Mouse (Mus musculus) adrenal gland, postnatal 25 days (tissue): Measurements from ENCODE around the gene Aph1a. TPM values are rescaled to one million over a fixed set of nuclear protein-coding genes. Genes with fewer than 3 reads are reported as not detected.
"Not testable (repeated sequence)": the region's sequence is repeated elsewhere in the genome, so short reads cannot be mapped to it uniquely, and the experiment has no call there.

Source experiments
- DNase-seq: peaks from one replicate; pipeline ENCODE4 v3.0.0; 2021; ENCODE audit warnings: mixed read lengths
- total RNA-seq: library from RNA; stranded (reverse); gene quantifications from 2 replicates; pipeline ENCODE4 v1.2.3, GENCODE M21; 2021

Aph1a gene
- total RNA-seq, 1 experiment from 2014 or later = 145 TPM

DNA sequence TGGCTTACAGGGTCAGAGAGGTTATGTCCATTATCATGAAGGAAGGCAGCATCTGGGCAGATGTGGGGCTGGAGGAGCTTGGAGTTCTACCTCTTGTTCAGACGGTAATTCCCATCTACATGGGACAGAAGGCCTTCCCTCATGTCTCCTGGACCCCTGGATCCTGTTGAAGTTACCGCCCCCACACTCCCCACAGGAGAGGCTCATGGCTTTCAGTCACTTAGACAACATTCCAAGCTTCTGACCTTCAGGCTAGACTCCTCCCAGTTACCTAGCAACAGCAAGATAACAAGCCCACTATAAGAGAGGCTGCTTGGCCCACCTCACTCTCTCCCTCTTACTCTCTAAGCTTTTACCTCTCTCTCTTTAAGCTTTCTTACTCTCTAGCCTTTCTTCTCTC is 26.8 kb downstream of the Aph1a start:
- DNase-seq = not testable (repeated sequence)

DNA sequence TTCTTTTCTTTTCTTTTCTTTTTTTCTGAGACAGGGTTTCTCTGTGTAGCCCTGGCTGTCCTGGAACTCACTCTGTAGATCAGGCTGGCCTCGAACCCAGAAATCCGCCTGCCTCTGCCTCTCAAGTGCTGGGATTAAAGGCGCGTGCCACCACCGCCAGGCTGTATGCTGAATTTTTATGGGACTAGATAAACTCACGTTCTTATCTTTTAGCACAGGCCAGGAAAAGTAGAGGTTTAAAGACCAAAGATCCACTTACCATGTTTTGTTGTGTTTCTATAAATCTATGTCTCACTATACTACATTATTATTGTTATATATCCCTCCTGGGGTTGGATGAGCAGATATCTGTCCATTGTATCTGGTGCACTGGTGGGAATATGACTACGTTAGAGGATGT is 29.7 kb downstream of the Aph1a start:
- DNase-seq = not testable (repeated sequence)

DNA sequence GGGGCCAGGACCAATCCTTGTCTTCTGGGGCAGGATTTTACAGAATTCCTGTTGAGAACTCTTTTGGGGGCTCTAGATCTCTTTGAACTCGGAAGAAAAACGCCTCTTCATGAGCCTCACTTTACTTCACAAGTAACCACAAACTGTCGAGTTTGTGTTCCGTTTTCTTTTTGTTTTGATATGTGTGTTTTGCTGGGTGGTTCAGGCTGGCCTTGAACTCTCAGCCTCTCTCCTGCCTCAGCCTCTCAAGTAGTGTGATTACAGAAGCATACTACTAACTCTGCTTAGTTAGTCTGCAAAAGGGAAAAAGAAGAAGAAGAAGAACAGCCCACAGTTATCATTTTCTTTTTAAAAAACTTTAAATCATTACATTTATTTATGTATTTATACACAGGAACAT is 30.4 kb downstream of the Aph1a start:
- no peak for DNase-seq

DNA sequence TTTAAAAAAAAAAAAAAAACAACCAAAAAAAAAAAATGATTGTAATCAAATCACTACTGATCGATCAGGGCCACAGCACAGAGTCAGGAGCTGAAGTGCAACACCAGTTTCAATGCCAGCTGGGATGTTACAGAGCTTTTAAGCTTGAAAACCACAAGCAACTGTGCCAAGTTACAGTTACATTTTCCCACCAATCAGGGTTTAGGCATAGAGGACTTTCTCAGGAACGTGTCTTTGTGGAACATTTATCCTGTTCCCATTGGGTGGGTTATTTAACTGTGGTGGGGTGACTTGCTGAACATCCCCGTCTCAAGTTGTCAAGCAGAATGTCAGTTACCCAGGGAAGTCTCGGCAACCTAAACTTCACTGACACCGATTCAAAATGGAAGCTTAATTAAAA is 31.3 kb downstream of the Aph1a start:
- DNase-seq = no peak

DNA sequence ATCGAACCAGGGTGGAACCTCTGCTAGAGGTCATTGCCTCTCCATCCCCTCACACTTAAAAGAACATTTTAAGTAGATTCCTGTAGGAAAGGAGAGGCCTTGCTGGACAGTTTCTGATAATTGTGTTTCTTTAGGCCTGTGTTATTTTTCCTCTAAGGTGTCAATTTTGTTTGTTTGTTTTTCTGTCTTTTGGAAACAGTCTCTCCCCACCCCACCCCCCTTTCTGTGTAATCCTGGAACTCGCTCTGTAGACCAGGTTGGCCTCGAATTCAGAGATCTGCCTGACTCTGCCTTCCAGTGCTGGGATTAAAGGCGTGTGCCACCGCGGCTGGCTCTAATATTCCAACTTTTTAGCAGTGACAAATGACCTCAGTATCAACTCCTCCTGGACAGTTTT is 34.5 kb downstream of the Aph1a start:
- DNase-seq = no peak

DNA sequence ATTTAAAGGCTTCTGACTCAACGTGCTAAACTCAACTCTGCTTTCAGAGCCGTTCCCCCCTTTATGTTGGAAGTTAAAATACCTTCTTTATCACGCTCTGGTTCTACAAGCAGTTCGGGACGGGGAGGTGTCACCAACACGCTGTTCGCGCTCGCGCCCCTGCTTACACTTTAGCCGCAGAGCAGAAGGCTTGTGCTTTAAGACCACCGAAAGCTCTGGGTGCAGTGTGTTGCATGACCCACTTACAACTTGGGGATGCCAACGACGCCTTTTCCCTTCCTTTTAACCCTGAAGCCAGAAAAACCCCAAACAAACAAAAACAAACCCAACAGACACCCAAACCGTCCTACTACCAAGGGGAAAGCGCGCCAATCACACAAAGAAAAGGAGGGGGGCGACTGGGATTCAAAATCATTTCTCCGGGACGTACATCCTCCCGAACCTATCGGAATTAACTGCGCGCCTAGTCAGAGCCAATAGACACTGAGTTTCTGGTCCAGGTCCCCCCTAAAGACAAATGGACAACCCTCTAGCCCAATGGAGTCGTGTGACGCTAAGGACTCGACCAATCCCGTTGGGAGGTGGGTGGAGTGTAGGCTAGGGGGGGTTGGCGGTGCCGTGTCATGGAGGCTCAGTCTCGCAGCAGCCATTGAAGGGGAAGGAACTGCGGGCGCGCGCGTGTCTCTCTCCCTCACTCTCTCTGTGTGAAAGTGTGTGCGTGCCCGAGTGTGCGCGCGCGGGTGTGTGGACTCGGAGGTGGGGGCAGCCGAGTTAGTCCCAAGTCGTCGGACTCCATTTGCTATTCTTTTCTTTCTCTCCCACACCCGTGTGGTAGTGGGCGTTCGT is 35.1 kb downstream of the Aph1a start, which contains the start of gene Anp32e:
Gene Anp32e, plus strand, starts transcription at position 589 of the 846 bp plus-strand sequence.
- peak; percentile 95 for DNase-seq

DNA sequence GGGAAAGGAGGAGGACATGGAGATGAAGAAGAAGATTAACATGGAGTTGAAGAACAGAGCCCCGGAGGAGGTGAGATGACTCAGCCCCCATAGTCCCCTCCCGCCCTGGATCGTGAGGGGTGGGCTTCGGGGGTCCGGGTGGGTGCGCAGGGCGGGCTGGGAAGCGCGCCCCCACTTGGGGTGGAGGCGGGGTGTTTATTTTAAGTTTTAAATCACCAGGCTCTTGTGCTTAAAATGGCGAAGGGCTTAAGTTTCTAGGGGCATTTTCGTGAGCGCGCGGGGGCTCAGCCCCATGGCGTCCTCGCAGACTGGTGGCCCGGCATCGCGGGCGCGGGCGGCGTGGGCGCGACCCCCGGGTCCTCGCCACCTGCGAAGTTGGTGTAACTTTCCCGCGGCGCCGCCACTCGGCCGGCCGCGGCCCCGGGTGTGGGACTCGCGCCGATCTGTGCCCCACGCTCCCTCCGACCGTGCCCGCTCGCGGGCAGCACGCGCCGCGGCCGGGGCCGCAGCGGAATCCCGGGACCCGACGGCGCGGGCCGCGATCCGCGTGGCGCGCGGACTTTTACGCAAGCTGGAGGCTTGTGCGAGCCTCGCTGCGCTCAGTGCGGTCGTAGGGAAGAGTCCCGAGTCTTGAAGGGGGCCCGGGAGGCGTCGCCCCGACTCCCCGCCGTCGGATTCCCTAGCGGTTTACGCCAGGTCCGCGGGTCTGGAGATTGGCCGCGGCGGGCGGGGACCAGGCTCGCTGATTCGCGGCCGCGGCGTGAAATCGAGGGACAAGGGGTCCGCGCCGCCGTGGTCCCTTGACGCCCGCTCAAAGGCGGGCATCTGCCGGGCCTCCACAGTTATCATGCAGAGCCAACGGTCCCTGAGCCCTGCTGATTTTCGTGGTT is 36.1 kb downstream of the Aph1a start:
- DNase-seq = peak; percentile 60

GRCm38 (mm10) chr3:95930471-95930789 is 36.7 kb downstream of the Aph1a start:
- DNase-seq = no peak

GRCm38 (mm10) chr3:95931471-95931870 is 37.7 kb downstream of the Aph1a start:
- DNase-seq = no peak

DNA sequence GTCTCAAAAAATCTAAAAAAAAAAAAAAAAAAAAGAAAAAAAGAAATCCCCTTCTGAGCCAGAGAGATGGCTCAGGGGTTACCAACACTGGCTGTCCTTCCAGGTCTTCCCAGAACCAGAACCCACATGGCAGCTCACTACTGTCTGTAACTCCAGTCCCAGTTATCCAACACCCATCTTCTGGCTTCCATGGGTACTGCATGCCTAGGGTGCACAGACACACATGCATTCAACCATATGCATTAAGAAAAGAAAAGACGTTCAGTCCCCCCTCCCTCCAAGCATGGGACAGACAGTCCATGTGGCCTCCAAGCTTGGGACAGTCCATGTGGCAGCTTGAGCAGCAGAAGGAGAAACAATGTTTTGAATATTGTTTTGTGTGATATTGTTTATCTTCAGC is 38.4 kb downstream of the Aph1a start:
- DNase-seq = no peak

DNA sequence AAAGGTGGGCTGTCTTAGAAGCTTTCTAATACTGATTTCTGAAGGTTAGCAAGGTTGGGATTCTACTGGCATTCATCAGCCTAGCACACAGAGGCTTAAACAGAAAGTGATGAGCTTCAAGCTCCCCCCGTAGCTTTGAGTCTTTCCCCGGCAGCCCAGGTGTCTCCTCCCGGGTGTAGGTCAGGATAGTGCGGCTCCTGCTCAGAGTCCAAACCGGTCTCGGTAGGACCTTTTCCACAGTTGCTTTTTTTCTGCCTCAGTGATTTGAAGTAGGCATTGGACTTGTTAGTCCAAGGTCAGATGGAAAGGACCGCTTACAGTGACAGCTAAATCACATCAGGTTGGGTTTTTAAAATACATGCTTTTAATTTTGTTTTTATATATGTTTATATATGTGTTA is 38.8 kb downstream of the Aph1a start:
- no peak for DNase-seq

DNA sequence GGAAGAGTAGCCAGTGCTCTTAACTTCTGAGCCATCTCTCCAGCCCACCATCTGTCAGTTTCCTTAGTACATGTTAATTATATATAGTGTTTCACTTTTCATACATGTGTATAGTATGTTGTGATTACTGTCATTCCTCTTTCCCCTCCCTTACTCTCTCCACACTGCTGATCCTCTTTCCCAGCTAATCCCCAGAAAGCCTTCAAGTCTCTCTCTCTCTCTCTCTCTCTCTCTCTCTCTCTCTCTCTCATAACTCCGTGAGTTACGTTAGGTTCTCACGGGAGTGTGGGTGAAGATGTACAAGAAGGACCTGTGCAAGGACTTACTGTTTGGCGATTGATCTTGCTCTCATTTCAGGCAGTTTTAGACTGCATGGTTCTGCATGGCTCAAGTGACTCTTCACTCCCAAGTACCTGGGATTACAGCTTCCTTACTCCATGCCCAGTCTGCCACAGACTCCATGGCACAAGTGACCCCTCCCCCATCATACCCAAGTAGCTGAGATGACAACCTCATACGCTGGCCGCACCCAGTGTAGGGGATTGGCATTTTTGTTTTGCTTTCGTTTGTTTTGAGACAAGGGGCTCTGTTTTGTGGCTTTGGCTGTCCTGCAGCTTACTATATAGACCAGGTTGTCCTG is 39.5 kb downstream of the Aph1a start:
- no peak for DNase-seq

DNA sequence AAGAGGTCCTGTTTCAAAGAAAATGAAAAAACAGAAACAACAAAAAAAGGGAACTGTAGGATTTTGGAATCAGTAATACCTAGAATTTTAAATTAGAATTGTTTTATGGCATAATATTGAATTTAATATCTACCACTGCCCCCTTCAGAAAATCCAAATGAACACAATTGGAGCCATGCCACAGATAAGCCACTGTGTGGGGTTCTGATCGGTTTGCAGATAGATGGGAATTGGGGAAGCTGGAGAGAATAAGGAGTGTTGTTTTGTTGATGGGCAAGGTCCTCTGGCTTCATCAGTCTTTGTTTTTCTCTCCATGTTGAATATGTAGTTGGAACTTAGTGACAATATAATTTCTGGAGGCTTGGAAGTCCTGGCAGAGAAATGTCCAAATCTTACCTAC is 40.7 kb downstream of the Aph1a start:
- DNase-seq = no peak

DNA sequence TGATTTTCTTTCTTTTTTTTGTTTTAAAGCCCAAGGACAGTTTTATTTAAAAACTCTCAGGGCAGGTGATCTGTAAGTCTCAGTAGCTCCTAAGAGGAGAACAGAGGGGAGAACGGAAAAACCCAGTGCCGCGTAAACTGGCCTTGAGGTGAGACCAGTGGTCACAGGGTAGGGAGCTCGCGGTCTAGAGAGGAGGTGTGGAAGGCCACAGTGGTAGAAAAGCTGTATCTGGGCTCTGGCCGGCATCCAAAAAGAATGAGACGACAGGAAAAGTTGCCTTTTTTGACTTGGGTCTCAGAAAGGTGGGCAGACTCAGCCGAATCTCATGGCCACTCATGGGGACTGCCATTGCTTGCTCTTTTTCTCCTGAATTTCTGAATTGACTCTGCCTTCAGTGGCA is 44.4 kb downstream of the Aph1a start:
- DNase-seq = peak; percentile 37

- DNase-seq = no peak
Observed at GRCm38 (mm10) chr3:95938835-95939234, 45.1 kb downstream of the Aph1a start.

DNA sequence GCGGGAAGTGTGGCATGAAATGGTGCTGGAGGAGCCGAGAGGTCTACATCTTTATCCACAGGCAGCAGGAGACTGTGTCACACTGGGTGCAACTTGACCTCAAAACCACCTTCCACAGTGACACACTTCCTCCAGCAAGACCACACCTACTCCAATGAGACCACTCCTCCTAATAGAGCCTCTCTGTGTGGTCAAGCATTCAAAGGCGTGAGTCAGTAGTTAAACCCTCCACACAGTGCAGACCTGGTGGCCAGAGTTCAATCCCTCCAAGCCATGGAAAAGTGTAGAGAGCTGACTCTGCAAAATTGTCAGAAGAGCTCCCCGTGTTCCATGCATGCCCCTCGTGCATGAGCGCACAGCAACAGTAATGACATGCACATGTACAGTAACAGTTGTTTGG is 49.0 kb downstream of the Aph1a start:
- DNase-seq = no peak

DNA sequence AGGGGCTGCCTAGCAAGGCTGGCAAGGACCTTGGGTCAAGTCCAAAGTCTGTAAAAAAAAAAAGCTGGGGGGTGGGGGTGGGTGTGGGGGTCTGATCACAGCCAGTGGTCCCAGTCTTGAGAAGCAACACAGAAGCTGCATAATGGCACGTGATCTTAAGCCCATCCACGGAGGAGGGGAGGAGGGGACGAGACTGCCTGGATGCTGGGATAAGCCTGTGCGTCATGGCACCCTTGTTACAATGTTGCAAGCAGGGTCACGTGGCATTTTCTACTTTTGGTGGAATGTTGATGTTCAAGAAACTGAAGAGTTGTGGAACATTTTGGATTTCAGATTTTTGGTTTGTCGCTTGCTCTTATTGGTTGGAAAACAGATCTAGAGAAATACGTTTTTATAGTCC is 49.5 kb downstream of the Aph1a start:
- no peak for DNase-seq

DNA sequence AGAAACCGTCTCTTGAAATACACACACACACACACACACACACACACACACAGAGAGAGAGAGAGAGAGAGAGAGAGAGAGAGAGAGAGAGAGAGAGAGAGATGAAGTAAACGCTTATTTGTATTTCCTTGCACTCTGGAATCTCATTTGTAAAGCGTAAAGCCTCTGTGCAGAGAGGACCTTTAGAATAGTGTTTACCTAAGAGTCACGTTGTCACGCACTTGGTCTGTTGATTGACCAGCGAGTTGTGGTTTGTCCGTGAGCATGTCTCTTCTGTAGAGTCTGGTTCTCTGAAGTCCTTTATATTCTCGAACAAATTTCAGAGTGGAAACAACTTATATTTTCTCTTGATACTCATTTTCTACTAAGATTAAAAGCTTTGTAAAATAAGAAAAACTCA is 51.0 kb downstream of the Aph1a start:
- no peak for DNase-seq

- no peak for DNase-seq
Observed at GRCm38 (mm10) chr3:95945731-95946240, 52.0 kb downstream of the Aph1a start.
